Mouse (Mus musculus): ENCODE measurements around the gene Ppm1h. TPM values are rescaled to one million over a fixed set of nuclear protein-coding genes. Genes with fewer than 3 reads are reported as not detected.

Gene Ppm1h
- total and polyA plus RNA-seq, 3 experiments, result 6.9 to 14.9 TPM; not detected in 1

GRCm38 (mm10) chr10:122985515-122986319 lies 307.2 kb downstream of the Ppm1h start:
- H3K27ac ChIP-seq (ENCODE audit: control insufficient read depth, low read depth, low read length), result peak overlapping the region; percentile 98
- peaks cover 0 to 23% of the 10 kb centered on the region in 2 experiments; a peak in 3 of 4 replicates for H3K36me3 ChIP-seq (ENCODE audit: control insufficient read depth in 1 of 2, insufficient read depth in 2 of 2, low read length in 2 of 2)
- no peaks in the 10 kb centered on the region for H3K27me3 ChIP-seq (ENCODE audit: control insufficient read depth in 1 of 2, insufficient read depth in 2 of 2, low read length in 2 of 2)
- H3K9me3 ChIP-seq (replicated peaks; ENCODE audit: insufficient read depth, low read length), result no peaks in the 10 kb centered on the region
- H3K4me3 ChIP-seq (ENCODE audit: control insufficient read depth in 1 of 2, insufficient read depth in 1 of 2, low read depth in 2 of 2, low read length in 2 of 2), result peak overlapping the region; percentile 93 to 97
- H3K4me1 ChIP-seq (ENCODE audit: control insufficient read depth in 1 of 2, insufficient read depth in 2 of 2, low read length in 2 of 2), result peaks cover 4 to 14% of the 10 kb centered on the region in 2 experiments; a peak in 3 of 4 replicates
- H3K79me2 ChIP-seq (ENCODE audit: control insufficient read depth, insufficient read depth, low read length, poor library complexity), result peaks cover 29% of the 10 kb centered on the region
- peak overlapping the region; percentile 96 for H3K9ac ChIP-seq (ENCODE audit: control insufficient read depth, low read depth, low read length, poor library complexity, severe bottlenecking)
- TF ChIP-seq USF1 (IDR thresholded peaks at IDR 0.05; ENCODE audit: low read depth, low read length), result peak; percentile 85
- TF ChIP-seq UBTF (IDR thresholded peaks at IDR 0.05; ENCODE audit: borderline replicate concordance, insufficient read depth, low read depth, low read length), result 0 out of 2 replicates have a peak, but pooled peaks have one; percentile 85
- peak; percentile 71 to 90; a peak in 3 of 4 replicates for TF ChIP-seq POLR2A (IDR thresholded peaks at IDR 0.05; ENCODE audit: control insufficient read depth in 1 of 2, insufficient read depth in 1 of 2, low read depth in 1 of 2, low read length in 2 of 2, poor library complexity in 1 of 2)
- peak; percentile 38; the same call in 1 of the 2 replicates for TF ChIP-seq MAZ (IDR thresholded peaks at IDR 0.05; ENCODE audit: low read depth, low read length)
- no peak for TF ChIP-seq MYB (IDR thresholded peaks at IDR 0.05; ENCODE audit: low read depth, low read length)
- no peak for TF ChIP-seq CHD1 (IDR thresholded peaks at IDR 0.05; ENCODE audit: low read depth, low read length)
- TF ChIP-seq ZC3H11A (IDR thresholded peaks at IDR 0.05; ENCODE audit: low read depth, low read length), result no peak
- 0 out of 2 replicates have a peak, but pooled peaks have one; percentile 16 for TF ChIP-seq TBP (IDR thresholded peaks at IDR 0.05; ENCODE audit: low read depth, low read length)
- no peak for TF ChIP-seq SMC3 (IDR thresholded peaks at IDR 0.05; ENCODE audit: low read depth, low read length)
- TF ChIP-seq MYC (IDR thresholded peaks at IDR 0.05; ENCODE audit: low read depth, low read length), result 0 out of 2 replicates have a peak, but pooled peaks have one; percentile 24
- peak in 1 of 2 experiments; percentile 18; a peak in 1 of 4 replicates for TF ChIP-seq EP300 (IDR thresholded peaks at IDR 0.05; ENCODE audit: low read depth in 1 of 2, low read length in 2 of 2)
- TF ChIP-seq ETS1 (IDR thresholded peaks at IDR 0.05; ENCODE audit: low read depth, low read length), result 0 out of 2 replicates have a peak, but pooled peaks have one; percentile 16
- no peak for TF ChIP-seq TCF12 (IDR thresholded peaks at IDR 0.05; ENCODE audit: low read depth, low read length)
- peak; percentile 73 for TF ChIP-seq NELFE (IDR thresholded peaks at IDR 0.05; ENCODE audit: low read depth, low read length)
- TF ChIP-seq POLR2AphosphoS5 (IDR thresholded peaks at IDR 0.05; ENCODE audit: borderline replicate concordance, low read depth, low read length), result no peak
- TF ChIP-seq RAD21 (IDR thresholded peaks at IDR 0.05; ENCODE audit: low read depth, low read length), result no peak
- TF ChIP-seq POLR2AphosphoS2 (IDR thresholded peaks at IDR 0.05; ENCODE audit: low read length), result no peak
- no peak for TF ChIP-seq CHD2 (IDR thresholded peaks at IDR 0.05; ENCODE audit: low read length)
- TF ChIP-seq USF2 (IDR thresholded peaks at IDR 0.05; ENCODE audit: borderline replicate concordance in 1 of 2, insufficient read depth in 1 of 2, low read depth in 1 of 2, low read length in 2 of 2), result 0 out of 4 replicates have a peak, but pooled peaks of 1 of the 2 experiments have one; percentile 37
- TF ChIP-seq SIN3A (IDR thresholded peaks at IDR 0.05; ENCODE audit: low read length), result no peak; the same call in none of the 2 replicates
- no peak for TF ChIP-seq CTCF (IDR thresholded peaks at IDR 0.05 in 2 of 3, conservative IDR thresholded peaks at IDR 0.05 in 1 of 3; ENCODE audit: control insufficient read depth in 1 of 3, insufficient read depth in 1 of 3, low read depth in 2 of 3, low read length in 3 of 3, poor library complexity in 1 of 3, severe bottlenecking in 1 of 3)
- TF ChIP-seq ZMIZ1 (IDR thresholded peaks at IDR 0.05; ENCODE audit: low read depth, low read length), result 0 out of 2 replicates have a peak, but pooled peaks have one; percentile 34
- no peak for TF ChIP-seq RCOR1 (IDR thresholded peaks at IDR 0.05; ENCODE audit: low read depth, low read length)
- no peak for TF ChIP-seq MAFK (IDR thresholded peaks at IDR 0.05; ENCODE audit: borderline replicate concordance, low read depth, low read length)
- TF ChIP-seq ELF1 (IDR thresholded peaks at IDR 0.05; ENCODE audit: low read depth, low read length), result peak; percentile 43; the same call in 1 of the 2 replicates
- no peak for TF ChIP-seq ZNF384 (IDR thresholded peaks at IDR 0.05; ENCODE audit: low read depth, low read length)
- no peak for TF ChIP-seq E2F4 (IDR thresholded peaks at IDR 0.05; ENCODE audit: borderline replicate concordance, low read depth, low read length)
- TF ChIP-seq KAT2A (conservative IDR thresholded peaks at IDR 0.05; ENCODE audit: low read depth, low read length), result no peak
- TF ChIP-seq MAX (IDR thresholded peaks at IDR 0.05; ENCODE audit: low read length), result no peak; the same call in 1 of the 2 replicates
- TF ChIP-seq GATA1 (IDR thresholded peaks at IDR 0.05; ENCODE audit: low read depth, low read length), result no peak
- peak; percentile 77 for DNase-seq (ENCODE audit: low read depth, low spot score)
